Mouse (Mus musculus) urinary bladder, postnatal 10 days (tissue): Measurements from ENCODE around the gene Mocs1.

Source experiments
- DNase-seq: peaks from one replicate; pipeline ENCODE4 v3.0.0; 2022; ENCODE audit warnings: low spot score

The Mocs1 gene

DNA sequence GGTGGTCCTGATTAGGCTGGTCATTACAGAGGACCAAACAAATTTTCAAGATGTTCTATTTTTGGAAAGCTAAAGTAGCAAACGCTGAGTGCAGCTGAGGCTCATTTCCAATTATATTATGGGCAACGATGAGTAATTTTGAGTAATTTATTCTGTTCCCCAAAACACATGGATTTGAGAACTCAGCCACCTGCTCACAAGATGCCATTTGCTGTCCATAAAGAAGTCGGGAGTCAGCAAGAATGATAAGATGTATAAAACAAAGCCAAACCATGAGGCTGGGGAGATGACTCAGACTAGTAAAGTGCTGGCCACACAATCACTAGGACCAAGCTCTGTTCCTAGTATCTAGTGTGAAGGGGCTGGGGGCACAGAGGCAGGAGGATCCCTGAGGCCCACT, 56.3 kb downstream of the Mocs1 start:
- DNase-seq, result no peak

DNA sequence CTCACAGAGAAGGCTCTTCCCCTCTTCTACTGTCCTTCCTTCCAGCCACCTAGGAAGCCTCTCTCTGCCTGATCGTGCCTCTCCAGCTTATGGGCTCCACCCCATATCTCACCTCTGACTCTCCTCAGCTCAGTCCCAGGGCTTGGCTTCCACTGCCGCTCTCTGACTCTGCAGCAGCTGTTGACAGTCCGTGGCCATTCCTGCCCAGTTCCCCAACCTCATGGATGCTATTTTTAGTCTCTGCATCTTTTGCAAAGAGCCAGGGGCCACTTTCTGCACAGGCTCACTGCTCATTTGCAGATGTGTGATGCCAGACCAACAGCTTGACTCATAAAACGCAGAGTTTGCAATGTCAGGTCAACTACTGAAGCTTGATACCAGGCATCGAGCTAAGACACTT, 60.9 kb downstream of the Mocs1 start:
- no peak for DNase-seq

DNA sequence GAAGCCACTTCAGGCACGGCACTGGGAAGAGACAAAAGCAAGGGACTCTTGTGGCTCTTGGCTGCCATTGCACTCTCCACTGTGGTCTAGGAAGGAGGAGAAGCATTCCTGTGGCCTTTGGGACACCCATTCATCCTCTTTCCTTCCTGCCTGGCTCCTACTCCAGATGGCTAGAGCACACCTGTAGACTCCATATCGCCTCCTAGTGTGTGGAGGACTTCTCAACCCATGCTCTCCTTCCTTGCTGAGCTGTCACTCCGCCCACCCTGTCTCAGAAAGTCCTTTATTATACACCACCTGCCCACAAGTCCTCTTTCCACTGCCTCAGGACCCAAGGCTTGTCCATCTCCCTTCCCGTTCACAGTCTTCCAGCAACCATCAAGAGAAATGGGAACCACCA, 65.1 kb downstream of the Mocs1 start:
- DNase-seq, result no peak

DNA sequence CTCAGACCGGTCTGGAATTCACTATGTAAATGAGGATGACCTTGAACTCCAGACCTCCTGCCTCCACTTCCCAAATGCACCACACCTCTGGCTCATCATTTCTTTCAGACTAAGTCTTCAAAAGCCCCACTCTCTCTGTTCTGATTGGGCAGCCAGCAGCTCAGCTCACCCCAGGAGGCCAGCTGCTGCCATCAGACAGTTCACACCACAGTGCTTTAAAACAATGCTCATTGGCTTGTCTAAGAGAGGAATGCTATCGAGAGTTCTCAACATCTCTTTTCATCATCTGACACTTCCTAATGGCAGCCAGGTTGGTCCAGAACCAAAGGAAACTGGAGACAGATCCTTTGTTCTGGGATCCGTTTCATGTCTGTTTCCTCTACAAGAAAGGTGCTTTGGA, 70.0 kb downstream of the Mocs1 start:
- DNase-seq, result no peak

DNA sequence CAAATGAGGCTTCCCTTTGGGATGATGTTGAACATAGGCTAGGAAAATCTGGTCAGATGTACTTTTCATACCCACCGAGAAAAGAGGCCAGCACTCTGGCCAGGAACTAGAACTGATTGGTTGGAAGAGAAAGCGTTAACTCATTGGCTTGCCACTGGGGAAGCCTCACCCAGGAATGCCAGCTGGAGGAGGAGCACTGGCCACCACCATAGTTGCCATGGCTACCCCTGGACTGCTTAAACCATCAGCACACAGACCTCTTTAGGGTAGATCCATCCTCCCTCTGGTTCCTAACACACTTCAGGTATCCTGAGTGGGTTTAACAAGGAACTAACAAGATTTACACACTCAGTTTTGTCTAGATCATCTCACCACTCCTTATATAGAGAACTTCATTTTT, 71.5 kb downstream of the Mocs1 start:
- DNase-seq, result no peak

DNA sequence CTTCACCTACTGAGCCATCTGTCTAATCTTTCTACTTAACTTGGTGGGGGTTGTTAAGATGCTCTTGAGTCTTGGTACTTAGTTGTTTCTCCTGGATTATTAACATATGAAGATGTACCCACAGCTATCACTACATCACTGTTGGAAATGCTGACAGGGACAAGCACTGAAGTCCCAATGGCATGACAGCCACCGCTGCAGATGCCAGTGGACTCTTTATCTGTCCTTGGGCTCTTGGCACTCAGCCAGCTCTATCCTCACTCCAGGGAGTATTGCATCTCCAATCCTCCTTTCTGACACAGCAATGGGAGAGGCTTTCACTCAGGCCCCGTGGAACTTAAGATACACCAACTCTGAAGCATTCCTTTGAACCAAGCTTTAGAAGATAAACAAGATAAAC, 72.1 kb downstream of the Mocs1 start:
- no peak for DNase-seq

DNA sequence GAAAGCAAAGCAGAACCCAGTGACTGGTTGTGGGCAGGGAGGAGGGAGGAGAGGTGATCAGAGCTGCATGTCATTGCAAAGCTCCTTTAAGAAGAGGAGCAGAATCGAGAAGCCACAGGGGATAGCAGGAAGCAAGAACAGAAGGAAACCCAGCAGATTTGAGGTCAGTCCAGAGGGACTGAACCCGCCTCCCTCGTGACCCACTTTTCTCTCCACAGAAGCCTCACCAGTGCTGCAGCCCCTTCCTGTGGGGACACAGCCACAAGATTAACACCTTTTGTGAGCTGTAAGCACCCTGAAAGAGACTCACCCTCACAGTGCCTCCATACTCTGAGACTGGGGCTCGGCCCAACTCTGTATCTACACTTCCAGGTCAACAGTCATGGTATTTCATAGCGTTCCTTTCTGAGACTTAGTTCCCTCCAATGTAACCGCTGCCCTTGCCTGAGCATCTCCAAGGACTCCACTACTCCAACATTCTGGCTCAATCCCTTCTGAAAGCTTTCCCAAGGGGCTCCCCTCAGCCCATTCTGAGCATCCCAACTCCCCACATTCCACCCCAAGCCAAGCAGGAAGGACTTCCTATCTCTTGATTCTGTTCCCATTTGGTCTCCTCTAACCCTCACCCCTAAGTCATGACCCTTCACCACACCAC, 75.2 kb downstream of the Mocs1 start:
- no peak for DNase-seq
